Mouse (Mus musculus) kidney, adult 2 months (tissue): Measurements from ENCODE around the gene Xntrpc.

ENCODE experiments used
- CTCF ChIP-seq: fragments of 200-500 bp; conservative IDR thresholded peaks from 2 replicates; pipeline ENCODE4 v1.5.1; 2011; ENCODE audit warnings: low read depth, mild to moderate bottlenecking, control low read depth, low read length, moderate library complexity, mixed read lengths; ENCODE audit not compliant: insufficient read depth, insufficient read length
- POLR2A ChIP-seq: fragments of 200-500 bp; IDR thresholded peaks from one replicate; pipeline ENCODE4 v1.6.1; 2011; ENCODE audit warnings: low read depth, low read length, control low read depth

DNA sequence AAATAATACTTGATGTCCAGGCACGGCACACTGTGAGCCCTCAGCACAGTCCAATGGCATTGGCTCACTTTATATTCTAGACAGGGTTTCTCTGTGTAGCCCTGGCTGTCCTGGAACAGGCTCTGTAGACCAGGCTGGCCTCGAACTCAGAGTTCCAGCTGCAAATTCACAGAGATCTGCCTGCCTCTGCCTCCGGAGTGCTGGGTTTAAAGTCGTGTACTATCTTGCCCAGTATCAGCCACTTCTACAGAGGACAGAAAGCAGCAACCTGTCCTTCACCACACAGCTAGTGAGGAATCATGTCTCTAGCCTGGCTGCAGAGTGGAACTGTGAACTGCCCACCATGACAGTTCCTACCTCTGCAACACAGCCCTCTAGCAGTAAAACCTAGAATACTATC lies 44.2 kb downstream of the Xntrpc start:
- TF ChIP-seq CTCF: no peak
- no peak for TF ChIP-seq POLR2A
